Mouse (Mus musculus): ENCODE data around the gene Dbn1.

Gene Dbn1

GRCm38 (mm10) chr13:55510668-55511491, 23.0 kb upstream of the Dbn1 start:
- peak; percentile 80 to 86 for DNase-seq (ENCODE audit: inconsistent age in 2 of 2, low spot score in 1 of 2)

GRCm38 (mm10) chr13:55510332-55510667, 22.4 kb upstream of the Dbn1 start:
- no peak for DNase-seq (ENCODE audit: inconsistent age in 2 of 2, low spot score in 1 of 2)

- DNase-seq (ENCODE audit: inconsistent age in 2 of 2, low spot score in 1 of 2) = no peak
Measured at GRCm38 (mm10) chr13:55508531-55508930, 20.6 kb upstream of the Dbn1 start.

- DNase-seq (ENCODE audit: inconsistent age in 2 of 2, low spot score in 1 of 2) = no peak
Measured at GRCm38 (mm10) chr13:55507877-55508276, 20.0 kb upstream of the Dbn1 start.

- DNase-seq (ENCODE audit: inconsistent age in 2 of 2, low spot score in 1 of 2) = peak in 1 of 2 experiments; percentile 54
Measured at GRCm38 (mm10) chr13:55506697-55507096, 18.8 kb upstream of the Dbn1 start.

GRCm38 (mm10) chr13:55505810-55506209, 17.9 kb upstream of the Dbn1 start:
- no peak for DNase-seq (ENCODE audit: inconsistent age in 2 of 2, low spot score in 1 of 2)

GRCm38 (mm10) chr13:55504390-55504789, 16.5 kb upstream of the Dbn1 start:
- DNase-seq (ENCODE audit: inconsistent age in 2 of 2, low spot score in 1 of 2) = no peak

GRCm38 (mm10) chr13:55502405-55502804, 14.5 kb upstream of the Dbn1 start:
- no peak for DNase-seq (ENCODE audit: inconsistent age in 2 of 2, low spot score in 1 of 2)

- no peak for DNase-seq (ENCODE audit: inconsistent age in 2 of 2, low spot score in 1 of 2)
Measured at GRCm38 (mm10) chr13:55500575-55500974, 12.7 kb upstream of the Dbn1 start.

- no peak for DNase-seq (ENCODE audit: inconsistent age in 2 of 2, low spot score in 1 of 2)
Measured at GRCm38 (mm10) chr13:55498906-55499305, 11.0 kb upstream of the Dbn1 start.

GRCm38 (mm10) chr13:55496661-55497060, 8.8 kb upstream of the Dbn1 start:
- DNase-seq (ENCODE audit: inconsistent age in 2 of 2, low spot score in 1 of 2) = peak in 1 of 2 experiments; percentile 70

- DNase-seq (ENCODE audit: inconsistent age in 2 of 2, low spot score in 1 of 2) = no peak
Measured at GRCm38 (mm10) chr13:55495702-55496101, 7.8 kb upstream of the Dbn1 start.

- peak in 1 of 2 experiments; percentile 80 for DNase-seq (ENCODE audit: inconsistent age in 2 of 2, low spot score in 1 of 2)
Measured at GRCm38 (mm10) chr13:55494883-55495621, 7.1 kb upstream of the Dbn1 start.

- DNase-seq (ENCODE audit: inconsistent age in 2 of 2, low spot score in 1 of 2) = no peak
Measured at GRCm38 (mm10) chr13:55494257-55494656, 6.3 kb upstream of the Dbn1 start.

GRCm38 (mm10) chr13:55486916-55487577, 864 bp downstream of the Dbn1 start:
- DNase-seq (ENCODE audit: inconsistent age in 2 of 2, low spot score in 1 of 2) = peak in 1 of 2 experiments; percentile 72

- DNase-seq (ENCODE audit: inconsistent age in 2 of 2, low spot score in 1 of 2) = peak in 1 of 2 experiments; percentile 47
Measured at GRCm38 (mm10) chr13:55486029-55486794, 1.7 kb downstream of the Dbn1 start.

GRCm38 (mm10) chr13:55484520-55485088, 3.3 kb downstream of the Dbn1 start:
- no peak for DNase-seq (ENCODE audit: inconsistent age in 2 of 2, low spot score in 1 of 2)

GRCm38 (mm10) chr13:55483593-55483992, 4.3 kb downstream of the Dbn1 start:
- DNase-seq (ENCODE audit: inconsistent age in 2 of 2, low spot score in 1 of 2) = no peak

- DNase-seq (ENCODE audit: inconsistent age in 2 of 2, low spot score in 1 of 2) = no peak
Measured at GRCm38 (mm10) chr13:55483071-55483470, 4.8 kb downstream of the Dbn1 start.

GRCm38 (mm10) chr13:55482542-55482941, 5.4 kb downstream of the Dbn1 start:
- DNase-seq (ENCODE audit: inconsistent age in 2 of 2, low spot score in 1 of 2) = peak; percentile 75 to 85

- DNase-seq (ENCODE audit: inconsistent age in 2 of 2, low spot score in 1 of 2) = no peak
Measured at GRCm38 (mm10) chr13:55479929-55480328, 8.0 kb downstream of the Dbn1 start.

All from adrenal gland, adult (tissue).